Mouse (Mus musculus) gastrocnemius, adult 18-20 months (tissue): ENCODE data around the gene Ccdc141. TPM values are rescaled to one million over a fixed set of nuclear protein-coding genes. Genes with fewer than 3 reads are reported as not detected.

Source experiments
- DNase-seq: peaks from one replicate; pipeline ENCODE4 v3.0.0; 2021; ENCODE audit warnings: low spot score
- total RNA-seq, 2 experiments: library from RNA; stranded (reverse); gene quantifications; 2 replicates each; pipeline ENCODE4 v1.2.3; 2021

Ccdc141 gene
- total RNA-seq, 2 experiments from 2014 or later = 4.2 to 5.1 TPM

- no peak for DNase-seq
These were observed 35.5 kb downstream of the Ccdc141 start for GRCm38 (mm10) chr2:77134906-77135305.

DNA sequence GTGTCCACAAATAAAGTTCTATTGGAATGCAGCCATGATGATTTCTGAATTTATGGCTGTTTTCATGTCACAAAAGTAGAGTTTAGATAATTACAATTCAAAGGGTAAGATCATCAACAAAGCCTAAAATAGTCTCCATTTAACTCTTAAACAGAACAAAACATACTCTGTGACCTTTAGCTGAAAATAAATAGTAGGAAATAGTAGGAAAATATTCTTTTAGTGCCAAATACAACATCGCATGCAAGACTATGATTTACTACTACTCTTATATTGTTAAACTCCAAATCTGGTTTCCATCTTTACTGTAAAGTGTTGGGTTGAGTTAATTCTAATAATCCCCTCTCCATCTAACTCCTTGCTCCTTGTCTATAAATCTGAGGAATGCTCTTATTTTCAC, 37.0 kb downstream of the Ccdc141 start:
- no peak for DNase-seq

GRCm38 (mm10) chr2:77126939-77127338, 43.5 kb downstream of the Ccdc141 start:
- DNase-seq = no peak

- no peak for DNase-seq
These were observed 52.3 kb downstream of the Ccdc141 start for GRCm38 (mm10) chr2:77118102-77118501.

GRCm38 (mm10) chr2:77114335-77114734, 56.1 kb downstream of the Ccdc141 start:
- DNase-seq = no peak

- DNase-seq = peak; percentile 41
These were observed 56.6 kb downstream of the Ccdc141 start for GRCm38 (mm10) chr2:77113867-77114266.

DNA sequence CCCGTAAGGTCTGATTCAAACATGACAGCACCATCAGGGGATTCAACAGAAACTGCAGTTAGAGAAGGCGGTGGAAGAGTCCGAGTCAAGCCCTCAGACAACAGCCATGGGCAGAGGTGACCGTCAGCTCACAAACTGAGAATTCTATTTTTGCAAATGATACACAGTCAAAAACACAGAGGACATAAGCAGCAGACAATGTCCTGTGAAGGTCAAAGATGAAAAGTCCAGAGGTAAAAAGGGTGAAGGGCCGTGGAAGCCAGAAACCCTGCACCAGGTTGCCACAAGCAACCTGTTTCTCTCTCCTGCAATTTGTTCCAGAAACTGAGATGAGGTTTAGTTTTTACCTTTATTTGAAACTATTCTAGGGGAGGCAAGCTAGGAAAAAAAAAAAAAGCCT, 57.4 kb downstream of the Ccdc141 start:
- DNase-seq = no peak

- DNase-seq = no peak
These were observed 59.3 kb downstream of the Ccdc141 start for GRCm38 (mm10) chr2:77111095-77111494.

- no peak for DNase-seq
These were observed 60.1 kb downstream of the Ccdc141 start for GRCm38 (mm10) chr2:77110365-77110764.

- DNase-seq = peak; percentile 10
These were observed 60.8 kb downstream of the Ccdc141 start for GRCm38 (mm10) chr2:77109506-77110123.

DNA sequence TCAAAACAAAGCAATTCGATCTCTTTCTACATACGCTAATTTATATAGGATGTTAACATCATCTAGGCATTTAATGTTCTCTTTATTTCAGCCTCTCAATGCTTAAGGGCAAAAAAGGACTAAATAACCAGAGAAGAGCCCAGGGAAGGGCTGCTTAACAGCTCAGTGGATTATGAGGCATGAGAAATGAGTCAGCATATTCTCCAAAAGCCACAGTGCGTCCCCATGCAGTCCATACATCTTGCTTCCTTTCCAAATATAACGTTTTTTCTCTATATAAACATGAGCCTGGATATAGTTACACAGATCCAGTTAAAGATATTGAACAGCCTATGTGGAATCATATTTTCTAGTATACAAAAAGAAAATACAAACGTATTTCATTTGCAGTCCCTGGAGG, 61.9 kb downstream of the Ccdc141 start:
- no peak for DNase-seq

DNA sequence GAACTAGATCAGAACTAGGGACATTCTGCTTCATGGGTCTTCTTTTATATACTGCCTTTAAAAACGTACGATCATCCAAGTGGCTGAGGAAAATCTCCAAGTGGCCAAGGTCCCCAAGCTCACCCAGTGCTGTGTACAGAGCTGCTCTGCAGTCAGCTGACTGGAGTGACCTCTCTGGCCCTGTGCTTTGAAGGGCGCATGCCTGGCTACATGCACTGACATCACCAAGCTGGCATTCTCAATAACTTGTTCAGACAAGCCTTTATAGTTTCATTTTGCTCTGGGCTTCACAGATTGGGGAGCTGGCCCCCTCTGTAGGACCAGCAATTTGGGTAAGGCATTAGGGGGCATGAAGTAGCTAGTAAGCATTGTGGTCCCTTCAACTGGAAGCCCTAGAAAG, 64.3 kb downstream of the Ccdc141 start:
- DNase-seq = no peak

- DNase-seq = no peak
These were observed 65.3 kb downstream of the Ccdc141 start for GRCm38 (mm10) chr2:77105006-77105715.

DNA sequence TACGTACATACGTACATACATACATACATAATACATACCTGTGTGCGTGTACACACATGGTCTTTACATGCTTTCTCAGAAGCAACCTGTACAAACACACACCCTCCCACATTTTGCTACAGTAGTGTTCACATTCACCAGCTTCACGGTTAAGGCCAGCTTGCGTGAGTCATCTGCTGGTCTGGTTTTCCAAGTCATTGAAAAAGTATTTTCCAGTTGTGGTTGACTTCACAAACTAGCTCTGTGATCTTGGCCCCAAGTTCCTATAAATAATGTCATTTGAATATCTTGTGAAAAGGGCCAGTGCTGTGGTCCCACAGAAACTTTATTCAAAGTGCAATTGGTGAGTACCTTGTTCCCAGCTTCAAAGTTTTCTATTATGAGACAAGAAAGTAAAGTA, 67.9 kb downstream of the Ccdc141 start:
- no peak for DNase-seq

GRCm38 (mm10) chr2:77099814-77100213, 70.6 kb downstream of the Ccdc141 start:
- DNase-seq = no peak

DNA sequence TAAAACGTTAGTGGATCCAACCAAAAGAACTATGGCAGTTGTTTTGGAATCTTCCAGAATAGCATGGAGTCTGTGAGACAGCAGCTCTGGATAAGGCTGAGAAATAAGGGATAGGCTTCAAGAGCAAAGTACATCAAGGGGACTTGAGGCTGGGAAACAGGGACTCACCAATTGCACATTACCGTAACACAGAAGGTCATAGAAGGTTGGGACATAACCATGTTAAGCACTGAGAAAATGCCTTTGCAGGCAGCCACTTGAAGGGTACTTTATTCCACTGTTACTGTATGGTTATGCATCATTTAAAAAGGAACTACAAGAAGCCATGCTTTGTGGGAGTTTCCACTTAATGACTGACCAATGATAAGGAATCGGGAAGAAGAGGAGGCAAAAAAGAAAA, 71.7 kb downstream of the Ccdc141 start:
- no peak for DNase-seq

DNA sequence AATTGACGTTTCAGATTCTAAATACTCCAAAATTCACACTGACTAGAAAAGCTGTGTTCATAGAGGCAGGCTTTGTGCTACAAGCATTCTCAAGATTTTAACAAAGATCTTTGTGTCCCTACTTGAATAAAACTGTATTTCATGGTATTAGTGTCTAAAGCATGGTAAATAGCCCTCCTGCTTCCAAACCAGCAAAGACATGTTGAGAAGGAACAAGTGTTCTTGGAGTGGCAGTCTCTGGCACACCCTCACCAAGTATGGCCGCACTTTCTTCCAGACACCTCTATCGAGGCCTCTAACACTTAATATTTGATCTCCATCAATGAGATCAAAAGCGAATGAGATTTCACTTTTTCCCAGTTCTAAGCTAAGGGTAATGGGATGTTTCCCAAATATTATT, 78.7 kb downstream of the Ccdc141 start:
- no peak for DNase-seq

DNA sequence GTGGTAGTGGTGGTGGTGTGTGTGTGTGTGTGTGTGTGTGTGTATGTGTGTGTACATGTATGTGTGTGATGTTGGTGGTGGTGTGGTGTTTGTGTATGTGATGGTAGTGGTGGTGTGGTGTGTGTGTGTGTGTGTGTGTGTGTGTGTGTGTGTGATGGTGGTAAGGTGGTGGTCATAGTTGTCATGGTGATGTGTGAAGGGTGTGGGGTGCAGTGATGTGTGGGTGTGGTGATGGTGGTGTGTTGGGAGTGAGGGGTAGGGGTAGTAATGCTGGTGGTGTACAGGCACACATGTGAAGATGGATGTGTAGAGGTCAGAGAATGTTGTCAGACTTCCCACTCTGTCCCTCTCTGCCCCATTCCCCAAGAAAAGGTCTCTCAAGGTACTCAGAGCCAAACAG, 85.1 kb downstream of the Ccdc141 start:
- no peak for DNase-seq

DNA sequence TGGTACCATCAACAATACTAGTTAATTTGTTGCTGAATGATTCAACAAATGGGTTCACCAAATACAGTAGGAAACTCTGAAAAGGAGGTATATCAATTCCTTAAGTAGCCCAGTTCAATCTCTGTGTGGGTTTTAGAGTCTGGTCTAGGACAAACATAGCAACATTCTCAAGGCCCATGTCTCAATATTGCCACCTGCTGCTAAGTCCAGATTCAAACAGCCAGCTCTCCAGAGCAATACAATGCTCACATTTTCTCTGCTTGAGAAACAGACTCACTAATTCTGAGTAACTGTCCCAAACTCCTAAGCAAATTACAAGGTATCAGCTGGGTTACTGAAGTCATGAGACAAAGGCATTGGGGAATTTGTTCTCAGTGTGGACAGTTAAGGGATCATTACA, 85.8 kb downstream of the Ccdc141 start:
- DNase-seq = peak; percentile 19

DNA sequence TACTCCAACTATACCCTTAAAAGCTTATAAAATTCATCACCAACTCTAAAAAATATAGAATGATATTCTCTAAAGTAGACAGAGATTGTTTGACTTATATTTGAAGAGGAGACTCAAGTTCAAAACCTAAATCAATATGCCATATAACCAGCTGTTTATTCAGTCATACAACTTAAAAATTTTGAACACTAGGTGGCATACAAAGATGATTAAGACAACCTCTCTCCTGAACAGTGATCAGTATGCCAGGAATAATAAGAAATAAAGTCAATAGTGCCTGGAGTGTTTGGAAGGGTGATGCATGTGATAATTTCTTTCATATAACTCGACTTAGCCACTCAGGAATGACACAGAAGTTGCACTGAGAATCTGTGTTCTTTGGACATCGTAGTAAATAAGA, 89.3 kb downstream of the Ccdc141 start:
- no peak for DNase-seq

DNA sequence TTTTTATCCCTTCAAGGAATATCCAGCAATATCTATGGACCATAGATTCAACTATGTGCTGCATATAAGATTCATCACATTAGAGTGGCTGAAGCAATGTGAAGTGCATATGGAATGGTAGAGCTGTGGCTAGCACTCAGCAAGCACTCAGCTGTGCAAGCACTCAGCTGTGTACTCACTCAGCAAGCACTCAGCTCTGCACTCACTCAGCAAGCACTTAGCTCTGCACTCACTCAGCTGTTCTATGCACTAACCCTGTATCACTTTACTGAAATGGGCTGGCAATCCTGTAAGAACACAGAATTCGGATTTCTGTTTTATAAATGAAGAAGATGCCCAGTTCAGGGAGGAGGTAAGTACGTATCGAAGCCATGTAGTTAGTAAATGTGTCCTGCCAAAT, 89.8 kb downstream of the Ccdc141 start:
- no peak for DNase-seq

DNA sequence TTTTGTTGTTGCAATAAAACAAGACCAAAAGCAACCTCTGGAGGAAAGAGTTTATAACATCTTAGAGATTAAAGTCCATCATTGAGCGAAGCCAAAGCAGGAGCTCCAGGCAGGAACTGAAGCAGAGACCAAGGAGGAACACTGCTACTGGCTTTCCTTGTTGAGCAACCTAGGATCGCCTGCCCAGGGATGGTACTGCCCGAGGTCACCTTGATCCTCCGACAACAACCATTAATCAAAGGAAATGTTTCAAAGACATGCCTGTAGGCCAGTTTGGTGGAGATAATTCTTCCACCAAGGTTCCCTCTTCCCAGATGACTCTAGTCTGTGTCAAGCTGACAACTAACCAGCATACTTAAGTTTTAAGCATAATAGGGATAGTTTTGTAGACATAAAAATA, 91.7 kb downstream of the Ccdc141 start:
- DNase-seq = no peak

- DNase-seq = no peak
These were observed 96.1 kb downstream of the Ccdc141 start for GRCm38 (mm10) chr2:77074373-77074772.
